Mouse (Mus musculus): ENCODE measurements at regions not wholly inside any gene's neighbourhood (a gene's known extent, or its start where the extent isn't known, plus 50 kb on each side); places are given as distances from the start of the nearest gene placed in this dataset.

GRCm38 (mm10) chr16:29830101-29830500, 234.1 kb upstream of the Hes1 start:
- DNase-seq (ENCODE audit: low read depth in 2 of 2, low spot score in 2 of 2): no peak

DNA sequence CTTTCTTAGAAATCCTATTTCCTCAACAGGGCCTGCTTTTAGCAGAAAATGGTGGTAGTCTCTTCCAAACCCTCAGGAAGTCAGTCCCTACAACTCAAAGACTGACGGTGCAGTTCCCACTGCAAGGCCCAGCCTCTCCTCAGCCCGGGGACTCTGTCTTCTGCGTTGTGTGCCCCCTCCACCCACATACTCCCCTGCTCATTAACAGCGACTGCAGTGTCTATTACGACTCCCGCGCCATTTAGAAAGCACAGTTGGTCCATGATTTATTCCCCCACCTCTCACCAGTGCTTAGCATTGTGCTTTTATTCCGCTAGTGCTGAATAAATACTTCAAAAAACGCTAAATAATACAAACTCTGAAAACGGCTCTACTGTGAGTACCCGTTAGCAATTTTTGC, 230.9 kb upstream of the Hes1 start:
- DNase-seq (ENCODE audit: low read depth in 2 of 2, low spot score in 2 of 2): no peak

GRCm38 (mm10) chr16:29833875-29834274, 230.3 kb upstream of the Hes1 start:
- DNase-seq (ENCODE audit: low read depth in 2 of 2, low spot score in 2 of 2): no peak

- DNase-seq (ENCODE audit: low read depth in 2 of 2, low spot score in 2 of 2): no peak
These were observed 229.5 kb upstream of the Hes1 start for GRCm38 (mm10) chr16:29834669-29835068.

GRCm38 (mm10) chr16:29837025-29837629, 227.1 kb upstream of the Hes1 start:
- DNase-seq (ENCODE audit: low read depth in 2 of 2, low spot score in 2 of 2): no peak

DNA sequence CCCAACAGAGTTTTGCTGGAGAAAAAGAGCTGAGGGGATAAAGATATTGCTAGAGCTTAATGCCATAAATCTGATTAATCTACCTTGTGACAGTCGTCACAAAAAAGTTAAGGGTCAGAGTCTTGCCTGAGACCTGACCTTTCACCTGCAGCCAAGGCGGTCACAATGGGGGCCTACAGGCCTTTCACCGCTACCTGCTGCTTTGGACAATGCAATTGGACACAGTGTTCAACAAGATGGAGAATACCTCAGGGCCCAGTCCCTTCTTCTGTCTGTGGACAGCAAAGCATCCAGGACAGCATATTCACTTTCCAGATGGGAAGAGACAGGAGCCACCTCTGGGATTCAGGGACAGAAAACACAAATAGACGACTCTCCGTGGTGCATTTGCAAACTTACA, 226.3 kb upstream of the Hes1 start:
- no peak for DNase-seq (ENCODE audit: low read depth in 2 of 2, low spot score in 2 of 2)

DNA sequence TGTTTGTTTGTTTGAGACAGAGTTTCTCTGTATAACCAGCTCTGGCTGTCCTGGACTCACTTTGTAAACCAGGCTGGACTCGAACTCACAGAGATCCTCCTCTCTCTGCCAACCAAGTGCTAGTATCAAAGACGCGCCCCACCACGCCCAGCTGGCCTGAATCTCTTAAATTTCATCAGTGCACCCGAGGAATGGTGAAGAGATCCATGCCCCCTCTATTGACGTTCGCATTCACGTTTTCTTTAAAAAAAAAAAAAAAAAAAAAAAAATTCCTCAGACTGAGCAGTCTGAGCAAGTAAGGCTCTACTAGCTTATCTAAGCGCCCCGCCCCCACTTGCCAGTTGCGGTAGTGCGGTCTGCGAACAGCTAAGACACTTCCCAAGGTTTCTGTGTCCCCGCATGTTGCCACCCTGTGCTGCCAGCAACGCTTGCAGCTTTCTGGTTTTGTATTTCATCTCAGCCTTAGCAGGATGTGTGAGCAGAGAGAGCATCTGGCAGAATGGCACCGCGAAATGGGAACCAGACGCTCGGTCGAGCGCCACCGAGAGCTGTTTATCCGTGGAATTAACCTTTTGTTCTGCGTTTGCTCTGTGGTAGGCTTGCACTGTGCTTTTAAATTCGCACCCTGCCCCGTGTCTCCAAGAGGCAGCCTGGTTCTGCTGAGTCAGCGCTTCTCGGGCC, 225.1 kb upstream of the Hes1 start:
- peak in 1 of 2 experiments; percentile 9 for DNase-seq (ENCODE audit: low read depth in 2 of 2, low spot score in 2 of 2)

DNA sequence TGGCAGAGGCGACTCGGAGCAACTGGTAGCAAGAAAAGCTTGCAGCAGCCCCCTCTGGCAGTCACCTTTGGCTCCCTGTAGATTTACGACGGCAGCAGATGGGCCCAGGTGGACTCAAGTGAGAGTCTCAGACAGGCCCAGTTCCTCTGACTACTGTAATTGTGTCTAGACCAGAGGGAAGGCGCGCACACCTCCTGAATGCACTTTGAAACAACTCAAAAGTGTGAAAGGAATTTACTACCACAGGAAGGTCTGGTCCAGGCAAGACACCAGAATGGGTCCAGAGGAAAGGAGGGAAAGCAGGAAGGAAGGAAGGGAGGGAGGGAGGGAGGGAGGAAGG, 224.6 kb upstream of the Hes1 start:
- DNase-seq (ENCODE audit: low read depth in 2 of 2, low spot score in 2 of 2): peak in 1 of 2 experiments; percentile 5

DNA sequence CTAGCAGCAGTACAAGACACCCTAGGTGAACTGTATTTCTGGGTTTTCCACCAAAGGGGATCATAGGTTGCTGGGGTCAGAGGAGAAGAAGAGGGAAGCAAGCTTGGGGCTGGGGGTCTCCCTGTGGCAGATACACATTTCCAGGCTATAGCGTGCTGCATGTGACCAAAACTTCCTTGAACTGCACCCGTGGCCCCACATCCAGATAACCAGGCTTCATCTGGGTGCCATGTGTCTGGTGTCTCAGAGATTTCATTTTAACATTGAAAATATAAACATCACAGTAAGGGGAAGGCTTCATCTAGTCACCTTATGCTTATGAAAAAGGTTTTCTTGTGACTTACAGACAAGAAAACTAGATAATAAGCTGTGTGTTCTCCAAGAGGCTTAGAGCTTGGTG, 223.8 kb upstream of the Hes1 start:
- no peak for DNase-seq (ENCODE audit: low read depth in 2 of 2, low spot score in 2 of 2)

GRCm38 (mm10) chr16:29841132-29841531, 223.1 kb upstream of the Hes1 start:
- no peak for DNase-seq (ENCODE audit: low read depth in 2 of 2, low spot score in 2 of 2)

DNA sequence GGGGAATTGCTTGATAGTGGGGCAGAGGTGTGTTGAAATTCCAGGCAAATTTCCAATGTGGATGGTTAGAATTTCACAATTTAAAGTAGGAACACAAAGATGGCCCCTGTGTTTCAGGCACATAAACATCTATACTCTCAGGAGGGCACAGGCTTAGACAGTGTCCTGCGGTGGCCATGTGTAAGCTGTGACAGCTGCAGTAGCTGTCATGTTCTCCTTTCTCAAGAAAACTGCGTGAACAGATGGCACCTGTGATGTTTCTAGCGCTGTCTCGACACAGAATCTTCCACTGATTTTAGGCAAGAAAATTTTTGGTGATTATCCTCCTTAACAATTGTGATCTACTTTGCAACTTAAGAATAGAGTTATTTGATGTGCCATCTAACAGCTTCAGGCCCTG, 222.1 kb upstream of the Hes1 start:
- DNase-seq (ENCODE audit: low read depth in 2 of 2, low spot score in 2 of 2): no peak

DNA sequence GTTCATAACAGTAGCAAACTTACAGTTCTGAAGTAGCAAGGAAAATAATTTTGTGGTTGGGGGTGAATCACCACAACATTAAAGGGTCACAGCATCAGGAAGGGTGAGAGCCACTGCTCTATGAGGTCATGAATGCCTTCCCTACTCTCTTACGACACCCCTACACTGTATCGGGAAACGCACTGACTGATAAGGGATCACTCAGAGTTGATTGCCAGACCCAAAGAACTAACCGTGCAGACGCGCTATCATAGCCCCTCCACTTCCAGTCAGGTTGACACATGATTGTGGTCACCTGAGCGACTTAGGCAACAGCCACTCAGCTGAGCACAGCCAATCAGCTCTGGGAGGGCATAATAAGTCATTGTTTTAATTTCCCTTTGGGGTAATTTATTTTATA, 220.7 kb upstream of the Hes1 start:
- DNase-seq (ENCODE audit: low read depth in 2 of 2, low spot score in 2 of 2): no peak

DNA sequence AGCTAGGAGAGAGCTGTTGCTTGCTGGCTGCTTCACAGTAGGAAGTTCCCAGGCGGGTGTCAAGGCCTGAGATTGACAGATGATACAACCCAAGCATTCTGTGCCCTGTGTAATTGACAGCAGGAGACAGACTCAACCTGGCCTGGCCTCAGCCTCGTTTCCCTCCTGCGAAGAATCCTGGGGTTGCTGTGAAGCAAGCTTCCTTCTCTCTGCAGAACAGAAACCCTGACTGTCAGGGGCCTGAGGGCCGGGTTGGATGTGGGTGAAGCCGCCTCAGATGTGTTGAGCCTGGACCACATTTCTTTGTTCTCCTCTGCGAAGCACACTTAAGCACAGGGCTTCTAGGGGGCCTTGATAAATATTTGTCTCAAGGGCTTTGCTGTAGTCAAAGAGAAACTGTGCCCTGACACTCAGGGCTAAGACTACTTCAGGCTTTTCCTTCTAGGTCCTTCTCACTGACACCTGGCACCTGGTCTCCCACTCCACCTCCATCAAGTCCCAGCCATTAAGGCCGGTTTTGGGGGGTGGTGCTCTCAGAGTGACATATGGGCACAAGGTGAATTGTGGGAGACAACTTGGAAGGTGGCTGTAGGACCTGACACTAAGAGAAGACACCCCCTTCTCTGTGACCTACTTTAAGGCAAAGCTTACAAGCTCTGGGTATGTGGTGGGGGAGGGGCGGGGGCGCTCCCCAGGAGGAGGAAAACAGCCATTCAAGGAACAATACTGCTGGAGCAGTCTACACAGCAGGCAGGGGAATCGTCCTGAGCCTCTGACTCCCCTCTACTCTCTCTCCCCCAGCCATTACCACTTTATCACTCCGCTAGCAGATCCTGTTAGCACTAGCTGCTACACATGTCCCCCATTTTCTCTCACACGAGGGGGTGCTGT, 219.2 kb upstream of the Hes1 start:
- DNase-seq (ENCODE audit: low read depth in 2 of 2, low spot score in 2 of 2): no peak

- no peak for DNase-seq (ENCODE audit: low read depth in 2 of 2, low spot score in 2 of 2)
These were observed 218.6 kb upstream of the Hes1 start for GRCm38 (mm10) chr16:29845597-29845986.

DNA sequence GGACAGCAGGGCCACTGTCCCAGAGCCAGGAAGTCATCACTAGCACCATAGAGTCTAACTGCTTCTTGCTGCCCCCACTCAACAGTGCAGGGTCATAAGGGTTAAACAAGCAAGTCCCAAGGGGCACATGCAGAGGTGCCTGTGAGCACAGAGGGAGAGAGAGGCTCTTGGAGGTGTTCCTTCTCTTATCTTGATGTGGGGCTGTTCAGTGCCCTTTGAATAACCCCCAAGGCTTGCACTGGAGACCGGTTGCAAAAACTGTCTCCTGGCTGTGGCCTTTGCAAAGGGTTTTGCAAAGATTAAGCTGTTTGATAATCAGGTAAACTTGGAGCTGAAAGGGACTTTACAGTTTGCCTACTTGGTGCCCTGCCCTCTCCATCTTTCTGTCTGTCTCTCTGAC, 217.1 kb upstream of the Hes1 start:
- no peak for DNase-seq (ENCODE audit: low read depth in 2 of 2, low spot score in 2 of 2)

- DNase-seq (ENCODE audit: low read depth in 2 of 2, low spot score in 2 of 2): no peak
These were observed 216.4 kb upstream of the Hes1 start for GRCm38 (mm10) chr16:29847734-29848133.

- no peak for DNase-seq (ENCODE audit: low read depth in 2 of 2, low spot score in 2 of 2)
These were observed 215.7 kb upstream of the Hes1 start for GRCm38 (mm10) chr16:29848527-29848926.

DNA sequence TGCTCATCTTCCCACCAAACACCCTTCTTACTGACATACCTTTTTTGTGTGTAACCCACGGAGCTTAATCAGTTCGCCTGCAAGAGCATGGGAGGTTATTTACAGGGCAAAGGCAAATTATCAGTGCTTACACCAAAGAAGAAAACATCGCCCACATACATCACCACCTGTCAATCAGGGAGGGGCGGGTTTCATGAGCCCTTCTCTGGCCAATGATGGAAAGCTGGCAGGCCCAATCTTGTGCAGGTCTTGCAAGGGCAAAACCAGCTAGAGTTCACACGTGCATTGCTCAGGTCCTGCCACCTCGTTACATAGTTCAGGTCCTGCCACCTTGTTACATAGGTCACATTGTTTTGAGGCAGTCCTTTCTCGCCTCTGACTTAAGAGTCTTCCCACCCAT, 214.7 kb upstream of the Hes1 start:
- no peak for DNase-seq (ENCODE audit: low read depth in 2 of 2, low spot score in 2 of 2)

- DNase-seq (ENCODE audit: low read depth in 2 of 2, low spot score in 2 of 2): no peak
These were observed 213.6 kb upstream of the Hes1 start for GRCm38 (mm10) chr16:29850616-29851015.

GRCm38 (mm10) chr16:29851827-29852226, 212.4 kb upstream of the Hes1 start:
- DNase-seq (ENCODE audit: low read depth in 2 of 2, low spot score in 2 of 2): no peak

- DNase-seq (ENCODE audit: low read depth in 2 of 2, low spot score in 2 of 2): no peak
These were observed 209.2 kb upstream of the Hes1 start for GRCm38 (mm10) chr16:29854805-29855565.

GRCm38 (mm10) chr16:29856545-29856944, 207.6 kb upstream of the Hes1 start:
- no peak for DNase-seq (ENCODE audit: low read depth in 2 of 2, low spot score in 2 of 2)
